Mouse (Mus musculus) liver, postnatal 0 days (tissue): ENCODE results near the gene Lce1a2. TPM values are rescaled to one million over a fixed set of nuclear protein-coding genes. Genes with fewer than 3 reads are reported as not detected.
A peak's percentile ranks its signal among the peaks of the same experiment; 100 is the strongest.
"Not testable (repeated sequence)": the region's sequence is repeated elsewhere in the genome, so short reads cannot be mapped to it uniquely, and the experiment has no call there.

Experiments used
- ATAC-seq: fragments of 200-750 bp; cut with Nextera tagmentation; 2 replicates; pipeline ENCODE4 v1.8.0; 2017; ENCODE audit warnings: mild to moderate bottlenecking, moderate library complexity
- DNase-seq: peaks from one replicate; pipeline ENCODE4 v3.0.0-alpha.2; 2016
- H3K27ac ChIP-seq: fragments of 300-500 bp; sonication (generic); 2 replicates; pipeline ENCODE4 v1.5.1; 2014; ENCODE audit warnings: antibody characterized with exemption, moderate library complexity, mild to moderate bottlenecking, low read depth
- H3K27me3 ChIP-seq: fragments of 300-500 bp; sonication (generic); 2 replicates; pipeline ENCODE4 v1.6.1; 2014; ENCODE audit warnings: low read length, control low read depth, mixed read lengths; ENCODE audit not compliant: insufficient read depth
- H3K36me3 ChIP-seq: fragments of 300-500 bp; sonication (generic); replicated peaks from 2 replicates; pipeline ENCODE4 v1.6.1; 2014; ENCODE audit warnings: mild to moderate bottlenecking, control low read depth, low read length, moderate library complexity, mixed read lengths; ENCODE audit not compliant: insufficient read depth
- H3K4me1 ChIP-seq: fragments of 300-500 bp; sonication (generic); 2 replicates; pipeline ENCODE4 v1.6.1; 2014; ENCODE audit warnings: antibody characterized with exemption, mild to moderate bottlenecking, control low read depth; ENCODE audit not compliant: insufficient read depth
- H3K4me2 ChIP-seq: fragments of 300-500 bp; sonication (generic); 2 replicates; pipeline ENCODE4 v1.6.1; 2014; ENCODE audit warnings: low read depth, mild to moderate bottlenecking, low read length, moderate library complexity, mixed read lengths
- H3K4me3 ChIP-seq: fragments of 300-500 bp; sonication (generic); 2 replicates; pipeline ENCODE4 v1.5.1; 2014; ENCODE audit warnings: low read depth, low read length
- H3K9ac ChIP-seq: fragments of 300-500 bp; sonication (generic); replicated peaks from 2 replicates; pipeline ENCODE4 v1.6.1; 2014; ENCODE audit warnings: mild to moderate bottlenecking, moderate library complexity
- H3K9me3 ChIP-seq: fragments of 300-500 bp; sonication (generic); 2 replicates; pipeline ENCODE4 v1.6.1; 2016; ENCODE audit warnings: mild to moderate bottlenecking, control low read depth, low read length, mixed read lengths
- CTCF ChIP-seq: sonication (generic); IDR thresholded peaks from 2 replicates; pipeline ENCODE4 v1.5.1; 2016; ENCODE audit warnings: antibody characterized with exemption, low read depth
- EP300 ChIP-seq: IDR thresholded peaks from 2 replicates; pipeline ENCODE4 v1.6.1; 2016; ENCODE audit warnings: antibody characterized with exemption, low read depth, mild to moderate bottlenecking
- WGBS: fragments of 180-500 bp; shearing (Covaris S2); extraction: QIAGEN DNeasy Blood & Tissue Kit; methylation state at CpG from one replicate; pipeline ENCODE4 v1.1.7; 2014; ENCODE audit not compliant: insufficient replicate concordance; 5-methylcytosine and 5-hydroxymethylcytosine counted together
- polyA plus RNA-seq: library from polyadenylated mRNA; unstranded; fragments of >200 nt; fragmentation: Nextera tagmentation; extraction: Ambion mirVana; gene quantifications from 2 replicates; pipeline ENCODE4 v1.2.1, GENCODE M21; 2015

The Lce1a2 gene
- polyA plus RNA-seq = not detected in 2 replicates

DNA sequence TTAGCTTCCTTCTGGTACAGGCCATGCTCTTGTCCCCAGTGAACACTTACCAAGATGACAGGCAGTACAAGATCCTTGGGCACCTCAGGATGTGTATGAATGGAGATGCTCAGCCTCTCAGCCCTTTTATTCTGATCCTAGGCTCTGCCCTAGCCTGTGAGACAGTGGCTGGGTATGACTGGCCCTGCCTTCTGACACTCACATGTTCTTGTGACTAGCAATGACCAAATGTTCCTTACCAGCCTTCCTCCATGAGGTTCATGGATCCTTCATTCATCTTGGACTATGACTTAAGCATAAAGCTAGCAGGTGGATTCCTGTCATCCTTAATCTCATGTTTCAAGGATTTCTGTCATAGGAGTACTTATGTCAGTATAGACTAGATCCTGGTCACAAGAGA lies at the start of gene Lce1a2:
Gene Lce1a2, minus strand, starts transcription at position 101 of the 400 bp plus-strand sequence.
- Histone ChIP-seq H3K27ac (no peak within 1 kb of the TSS), H3K27me3 (no peaks in the 10 kb centered on the region), H3K9me3 (no peaks in the 10 kb centered on the region), H3K4me1 (no peaks in the 10 kb centered on the region), H3K36me3 (no peaks in the 10 kb centered on the region), H3K4me2 (no peak within 1 kb of the TSS), H3K4me3 (no peak within 1 kb of the TSS), H3K9ac (no peak within 1 kb of the TSS)
- DNase-seq = no peak
- ATAC-seq = no peak
- no peak for TF ChIP-seq CTCF
- no peak for TF ChIP-seq EP300

DNA sequence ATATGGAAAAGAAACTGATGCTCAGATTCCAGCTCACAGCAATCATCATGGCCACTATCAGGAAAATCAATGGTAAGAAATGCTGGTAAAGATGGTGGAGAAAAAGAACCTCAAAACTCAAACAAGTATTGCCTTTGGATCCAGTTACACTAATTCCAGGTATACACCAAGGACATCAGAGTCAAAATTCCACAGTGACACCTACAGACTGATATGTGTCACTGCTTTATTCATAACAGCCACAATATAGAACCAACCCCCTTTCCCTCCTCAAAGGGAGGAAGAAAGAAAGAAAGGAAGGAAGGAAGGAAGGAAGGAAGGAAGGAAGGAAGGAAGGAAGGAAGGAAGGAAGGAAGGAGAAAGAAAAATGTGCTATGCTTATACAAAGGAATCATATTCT lies 45.0 kb upstream of the Lce1a2 start:
- no peaks in the 10 kb centered on the region for H3K36me3 ChIP-seq
- H3K27ac ChIP-seq = no peak overlapping the region
- TF ChIP-seq EP300 (no peak), CTCF (0 out of 2 replicates have a peak, but pooled peaks have one; percentile 10)
- no peak overlapping the region for H3K4me3 ChIP-seq
- no peak overlapping the region for H3K9ac ChIP-seq
- no peak overlapping the region for H3K4me2 ChIP-seq
- DNase-seq (no peak), ATAC-seq (no peak)
- H3K9me3 ChIP-seq = no peaks in the 10 kb centered on the region
- H3K4me1 ChIP-seq = no peaks in the 10 kb centered on the region
- no peaks in the 10 kb centered on the region for H3K27me3 ChIP-seq

DNA sequence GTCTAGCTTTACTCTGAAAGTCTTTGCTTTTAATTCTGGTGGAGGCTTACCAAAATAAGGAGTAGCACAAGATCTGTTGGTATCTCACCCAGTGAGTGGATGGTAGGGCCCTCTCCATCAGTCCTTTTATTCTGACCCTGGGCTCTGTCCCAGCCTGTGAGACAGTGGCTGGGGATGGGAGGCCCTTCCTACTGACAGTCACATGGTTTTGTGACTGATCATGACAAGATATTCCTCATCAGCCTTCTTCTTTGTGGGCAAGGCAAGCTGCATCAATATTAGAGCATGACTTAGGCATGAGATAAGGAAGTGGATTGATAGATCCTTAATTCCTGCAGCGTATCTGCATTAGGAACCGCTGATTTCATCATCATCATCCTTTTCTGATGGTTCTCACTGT lies 38.9 kb upstream of the Lce1a2 start, which contains the start of gene Lce1e:
Gene Lce1e, minus strand, starts transcription at position 101 of the 400 bp plus-strand sequence.
- no peaks in the 10 kb centered on the region for H3K4me1 ChIP-seq
- TF ChIP-seq EP300 (no peak), CTCF (no peak)

DNA sequence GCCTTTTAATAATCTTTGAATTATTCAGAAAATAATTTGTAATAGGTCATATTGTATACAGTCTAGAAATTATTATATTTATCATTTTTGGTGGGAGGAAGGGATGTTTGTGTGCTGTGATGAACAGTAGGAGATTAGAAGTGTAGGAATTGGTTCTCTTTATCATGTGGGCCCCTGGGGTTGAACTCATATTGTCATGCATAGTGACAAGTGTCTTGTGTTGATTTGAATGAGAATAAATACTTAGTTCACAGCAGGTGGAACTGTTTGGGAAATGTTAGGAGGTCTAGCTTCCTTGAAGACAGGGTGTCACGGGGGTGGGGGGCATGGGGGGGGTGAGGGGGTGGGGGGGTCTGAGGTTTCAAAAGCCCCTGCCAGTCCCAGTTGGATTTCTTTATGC lies 24.5 kb upstream of the Lce1a2 start:
- Histone ChIP-seq H3K36me3 (no peaks in the 10 kb centered on the region), H3K27me3 (no peaks in the 10 kb centered on the region), H3K4me1 (no peaks in the 10 kb centered on the region), H3K9me3 (no peaks in the 10 kb centered on the region), H3K9ac (no peak overlapping the region), H3K27ac (no peak overlapping the region), H3K4me2 (no peak overlapping the region), H3K4me3 (no peak overlapping the region)
- WGBS = 8% methylated on average over 1 of the region's 1 CpGs
- DNase-seq = no peak
- ATAC-seq = no peak
- TF ChIP-seq EP300 = no peak
- TF ChIP-seq CTCF = no peak

More for the DNA sequence above, 38.9 kb upstream of the Lce1a2 start, which contains the start of gene Lce1e:
- 70% methylated on average over 2 of the region's 2 CpGs for WGBS
- Histone ChIP-seq H3K4me2 (no peak within 1 kb of the TSS), H3K9ac (no peak within 1 kb of the TSS), H3K9me3 (no peaks in the 10 kb centered on the region), H3K4me3 (no peak within 1 kb of the TSS), H3K36me3 (no peaks in the 10 kb centered on the region), H3K27me3 (no peaks in the 10 kb centered on the region), H3K27ac (no peak within 1 kb of the TSS)
- no peak for ATAC-seq
- DNase-seq = no peak

DNA sequence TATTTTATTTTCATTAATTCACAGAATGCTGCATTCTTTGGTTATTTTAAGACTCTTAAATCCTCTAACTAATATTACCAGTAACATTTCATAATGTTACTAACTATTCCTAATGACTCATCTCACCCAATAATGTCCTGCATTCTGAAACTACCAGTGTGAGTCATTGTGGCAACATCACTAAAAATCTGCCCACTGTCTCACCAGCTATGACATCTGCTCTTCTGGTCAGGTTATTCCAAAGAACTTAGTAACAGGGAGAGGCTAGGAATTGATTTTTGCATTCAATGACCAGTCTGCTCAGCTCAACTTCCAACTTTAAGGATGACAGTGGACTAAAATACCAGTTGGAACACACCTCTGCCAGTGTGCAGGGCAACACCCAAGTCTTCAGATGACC lies 21.6 kb upstream of the Lce1a2 start:
- Histone ChIP-seq H3K27ac (no peak overlapping the region), H3K9ac (no peak overlapping the region), H3K4me3 (no peak overlapping the region), H3K4me2 (no peak overlapping the region), H3K36me3 (no peaks in the 10 kb centered on the region), H3K9me3 (no peaks in the 10 kb centered on the region), H3K27me3 (no peaks in the 10 kb centered on the region), H3K4me1 (no peaks in the 10 kb centered on the region)
- TF ChIP-seq CTCF (no peak), EP300 (no peak)
- DNase-seq (no peak), ATAC-seq (no peak)

DNA sequence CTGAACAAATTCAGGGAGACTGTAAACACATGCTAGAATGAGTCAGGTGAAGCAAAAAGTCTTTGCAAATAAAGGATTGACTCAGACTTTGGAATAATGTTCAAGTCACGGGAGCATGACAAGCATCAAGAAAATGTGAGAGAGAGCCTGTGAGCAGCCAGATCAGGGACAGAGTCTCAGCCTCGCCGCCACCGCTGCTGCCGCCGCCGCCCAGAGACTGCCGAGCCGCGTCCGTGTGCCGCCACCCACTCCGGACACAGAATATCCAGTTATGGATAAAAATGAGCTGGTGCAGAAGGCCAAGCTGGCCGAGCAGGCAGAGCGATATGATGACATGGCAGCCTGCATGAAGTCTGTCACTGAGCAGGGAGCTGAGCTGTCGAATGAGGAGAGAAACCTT lies 19.0 kb upstream of the Lce1a2 start:
- H3K27ac ChIP-seq, H3K4me3 ChIP-seq, DNase-seq, ATAC-seq, H3K4me2 ChIP-seq, H3K9ac ChIP-seq, H3K27me3 ChIP-seq, H3K36me3 ChIP-seq, H3K4me1 ChIP-seq, H3K9me3 ChIP-seq: not testable (repeated sequence)
- WGBS = 65% methylated on average over 16 of the region's 16 CpGs

DNA sequence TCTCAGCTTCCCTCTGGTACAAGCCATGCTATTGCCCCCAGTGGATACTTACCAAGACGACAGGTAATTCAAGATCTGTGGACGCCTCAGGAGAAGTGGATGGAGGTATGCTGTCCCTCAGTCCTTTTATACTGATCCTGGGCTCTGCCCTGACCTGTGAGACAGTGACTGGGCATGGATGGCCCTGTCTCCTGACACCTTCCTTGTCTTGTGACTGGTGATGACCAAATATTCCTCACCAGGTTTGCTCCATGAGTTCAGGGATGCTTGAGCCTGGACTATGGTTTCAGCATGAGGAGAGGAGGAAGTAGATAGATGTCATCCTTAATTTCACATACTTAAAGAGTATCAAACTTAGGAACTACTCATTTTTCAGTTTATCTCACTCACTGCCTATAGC lies 17.0 kb upstream of the Lce1a2 start, which contains the start of gene Lce1d:
Gene Lce1d, minus strand, starts transcription at position 101 of the 400 bp plus-strand sequence.
- Histone ChIP-seq H3K27ac (no peak within 1 kb of the TSS), H3K36me3 (no peaks in the 10 kb centered on the region), H3K4me1 (no peaks in the 10 kb centered on the region), H3K4me2 (no peak within 1 kb of the TSS), H3K27me3 (no peaks in the 10 kb centered on the region), H3K9ac (no peak within 1 kb of the TSS), H3K9me3 (no peaks in the 10 kb centered on the region), H3K4me3 (no peak within 1 kb of the TSS)
- WGBS = 54% methylated on average over 2 of the region's 2 CpGs
- no peak for DNase-seq
- no peak for TF ChIP-seq CTCF
- TF ChIP-seq EP300 = no peak
- ATAC-seq = no peak
